Mouse (Mus musculus): ENCODE results near the gene Arl4c. TPM values are rescaled to one million over a fixed set of nuclear protein-coding genes. Genes with fewer than 3 reads are reported as not detected.

The Arl4c gene
- polyA plus RNA-seq (2012; rRNA removed; ENCODE audit: low replicate concordance): 14.8 and 61.5 TPM in 2 replicates

GRCm38 (mm10) chr1:88701870-88702661 lies at the start of gene Arl4c:
Arl4c (minus strand) TSS chr1:88702221.

Other genes starting within 250 kb of the Arl4c start
- gene Glrp1, start 192.2 kb downstream of the Arl4c start, polyA plus RNA-seq (2012; rRNA removed; ENCODE audit: low replicate concordance): not detected in 2 replicates

Data from mammary gland, adult 2 months (tissue).